Mouse (Mus musculus): ENCODE measurements at regions not wholly inside any gene's neighbourhood (a gene's known extent, or its start where the extent isn't known, plus 50 kb on each side); places are given as distances from the start of the nearest gene placed in this dataset.

- intact Hi-C loops (cut with DNase I) = loop anchor here (5.0 to 10.0 kb wide), 2 partner anchors 160 to 617 kb away; partner anchors contain the start of genes Hoxd10 and Hoxd9
These were observed 346.8 kb upstream of the Hnrnpa3 start for GRCm38 (mm10) chr2:75312246-75312645.

- intact Hi-C loops (cut with DNase I) = loop anchor here (5.0 to 10.0 kb wide), 2 partner anchors 277 to 621 kb away; partner anchors contain the start of genes Hoxd10 and Hoxd9
These were observed 343.7 kb upstream of the Hnrnpa3 start for GRCm38 (mm10) chr2:75315341-75315740.

- intact Hi-C loops (cut with DNase I) = loop anchor here (5.0 to 10.0 kb wide), 2 partner anchors 274 to 623 kb away; partner anchors contain the start of genes Hoxd10 and Hoxd9
These were observed 340.9 kb upstream of the Hnrnpa3 start for GRCm38 (mm10) chr2:75318190-75318589.

- intact Hi-C loops (cut with DNase I) = no loop called here
These were observed 334.8 kb upstream of the Hnrnpa3 start for GRCm38 (mm10) chr2:75324146-75324749.

GRCm38 (mm10) chr2:75329598-75329997 lies 329.5 kb upstream of the Hnrnpa3 start:
- intact Hi-C loops (cut with DNase I) = no loop called here

GRCm38 (mm10) chr2:75341310-75341709 lies 317.8 kb upstream of the Hnrnpa3 start:
- intact Hi-C loops (cut with DNase I) = no loop called here

GRCm38 (mm10) chr2:75341726-75342280 lies 317.3 kb upstream of the Hnrnpa3 start:
- intact Hi-C loops (cut with DNase I) = no loop called here

GRCm38 (mm10) chr2:75350902-75351301 lies 308.2 kb upstream of the Hnrnpa3 start:
- intact Hi-C loops (cut with DNase I) = no loop called here

GRCm38 (mm10) chr2:75351965-75352364 lies 307.1 kb upstream of the Hnrnpa3 start:
- intact Hi-C loops (cut with DNase I) = no loop called here

- intact Hi-C loops (cut with DNase I) = no loop called here
These were observed 306.5 kb upstream of the Hnrnpa3 start for GRCm38 (mm10) chr2:75352564-75352963.

GRCm38 (mm10) chr2:75356691-75357375 lies 302.2 kb upstream of the Hnrnpa3 start:
- intact Hi-C loops (cut with DNase I) = no loop called here

- intact Hi-C loops (cut with DNase I) = no loop called here
These were observed 301.5 kb upstream of the Hnrnpa3 start for GRCm38 (mm10) chr2:75357516-75357915.

- intact Hi-C loops (cut with DNase I) = no loop called here
These were observed 298.1 kb upstream of the Hnrnpa3 start for GRCm38 (mm10) chr2:75360936-75361335.

GRCm38 (mm10) chr2:75376666-75377065 lies 282.4 kb upstream of the Hnrnpa3 start:
- intact Hi-C loops (cut with DNase I) = no loop called here

GRCm38 (mm10) chr2:75385551-75386263 lies 273.4 kb upstream of the Hnrnpa3 start:
- intact Hi-C loops (cut with DNase I) = no loop called here

- intact Hi-C loops (cut with DNase I) = no loop called here
These were observed 272.4 kb upstream of the Hnrnpa3 start for GRCm38 (mm10) chr2:75386636-75387035.

- intact Hi-C loops (cut with DNase I) = no loop called here
These were observed 267.0 kb upstream of the Hnrnpa3 start for GRCm38 (mm10) chr2:75392041-75392440.

GRCm38 (mm10) chr2:75394928-75395673 lies 264.0 kb upstream of the Hnrnpa3 start:
- intact Hi-C loops (cut with DNase I) = no loop called here

- intact Hi-C loops (cut with DNase I) = no loop called here
These were observed 263.0 kb upstream of the Hnrnpa3 start for GRCm38 (mm10) chr2:75396016-75396415.

GRCm38 (mm10) chr2:75400291-75400870 lies 258.7 kb upstream of the Hnrnpa3 start:
- intact Hi-C loops (cut with DNase I) = no loop called here

- intact Hi-C loops (cut with DNase I) = no loop called here
These were observed 255.3 kb upstream of the Hnrnpa3 start for GRCm38 (mm10) chr2:75403791-75404190.
